Mouse (Mus musculus) cerebellum, adult 2 months (tissue): Measurements from ENCODE around the gene Rad18.

Source experiments
- CTCF ChIP-seq: fragments of 200-500 bp; IDR thresholded peaks from 2 replicates; pipeline ENCODE4 v1.5.1; 2011; ENCODE audit warnings: low read depth, mild to moderate bottlenecking, control low read depth, low read length, moderate library complexity, borderline replicate concordance; ENCODE audit not compliant: insufficient read depth
- POLR2A ChIP-seq: fragments of 200-500 bp; IDR thresholded peaks from 2 replicates; pipeline ENCODE4 v1.6.1; 2011; ENCODE audit warnings: low read length, control low read depth, borderline replicate concordance; ENCODE audit not compliant: insufficient read depth

- no peak for TF ChIP-seq CTCF
- TF ChIP-seq POLR2A, result no peak
Observed at GRCm38 (mm10) chr6:112725468-112725867, 29.0 kb upstream of the Rad18 start.
